Mouse (Mus musculus): Measurements from ENCODE around the gene Mier3. TPM values are rescaled to one million over a fixed set of nuclear protein-coding genes. Genes with fewer than 3 reads are reported as not detected.

Mier3 gene
- polyA plus RNA-seq, 1 experiment from 2014 or later, result 19.0 TPM

- H3K36me3 ChIP-seq, result peaks cover 95% of the 10 kb centered on the region
- no peaks in the 10 kb centered on the region for H3K27me3 ChIP-seq
- H3K9ac ChIP-seq, result no peak overlapping the region
- 96% methylated on average over 18 of the region's 18 CpGs for WGBS
- no peak overlapping the region for H3K4me2 ChIP-seq
- no peaks in the 10 kb centered on the region for H3K9me3 ChIP-seq
- H3K4me3 ChIP-seq, result no peak overlapping the region
- no peak for ATAC-seq (ENCODE audit: low read depth)
- no peaks in the 10 kb centered on the region for H3K4me1 ChIP-seq (replicated peaks)
- no peak overlapping the region for H3K27ac ChIP-seq (replicated peaks)
Measured at GRCm38 (mm10) chr13:111755377-111755776, 74.6 kb downstream of the Mier3 start.

- Histone ChIP-seq H3K9me3 (no peaks in the 10 kb centered on the region), H3K27ac (replicated peaks) (no peak overlapping the region), H3K4me3 (no peak overlapping the region), H3K36me3 (peaks cover 95% of the 10 kb centered on the region), H3K27me3 (no peaks in the 10 kb centered on the region), H3K4me2 (no peak overlapping the region), H3K4me1 (replicated peaks) (no peaks in the 10 kb centered on the region), H3K9ac (no peak overlapping the region)
- WGBS, result 93% methylated on average over 15 of the region's 15 CpGs
- ATAC-seq (ENCODE audit: low read depth), result no peak
Measured at GRCm38 (mm10) chr13:111755937-111756336, 75.2 kb downstream of the Mier3 start.

- no peaks in the 10 kb centered on the region for H3K4me1 ChIP-seq (replicated peaks)
- no peaks in the 10 kb centered on the region for H3K9me3 ChIP-seq
- H3K4me2 ChIP-seq, result no peak overlapping the region
- WGBS, result 94% methylated on average over 6 of the region's 6 CpGs
- H3K27me3 ChIP-seq, result no peaks in the 10 kb centered on the region
- no peak for ATAC-seq (ENCODE audit: low read depth)
- no peak overlapping the region for H3K27ac ChIP-seq (replicated peaks)
- no peak overlapping the region for H3K9ac ChIP-seq
- H3K4me3 ChIP-seq, result no peak overlapping the region
- peaks cover 95% of the 10 kb centered on the region for H3K36me3 ChIP-seq
Measured at GRCm38 (mm10) chr13:111756986-111757385, 76.2 kb downstream of the Mier3 start.

GRCm38 (mm10) chr13:111762526-111762925 is 81.7 kb downstream of the Mier3 start:
- Histone ChIP-seq H3K4me3 (no peak overlapping the region), H3K4me1 (replicated peaks) (no peaks in the 10 kb centered on the region), H3K4me2 (no peak overlapping the region), H3K27ac (replicated peaks) (no peak overlapping the region), H3K27me3 (no peaks in the 10 kb centered on the region), H3K9me3 (no peaks in the 10 kb centered on the region), H3K9ac (no peak overlapping the region), H3K36me3 (peaks cover 88% of the 10 kb centered on the region)
- WGBS, result 92% methylated on average over 12 of the region's 12 CpGs
- no peak for ATAC-seq (ENCODE audit: low read depth)

Other genes with a start within 250 kb of the Mier3 start
- 97.9 and 109 TPM in 2 replicates for gene Gpbp1, start 190.9 kb upstream of the Mier3 start, polyA plus RNA-seq (2015; fragmentation: Nextera tagmentation; extraction: Ambion mirVana)
- gene Gm49496, start 131.0 kb upstream of the Mier3 start, polyA plus RNA-seq (2015; fragmentation: Nextera tagmentation; extraction: Ambion mirVana), result not detected in 2 replicates
- gene Gm10198, start 88.2 kb upstream of the Mier3 start, polyA plus RNA-seq (2015; fragmentation: Nextera tagmentation; extraction: Ambion mirVana), result not detected in 2 replicates
- gene Map3k1, start 128.0 kb downstream of the Mier3 start, polyA plus RNA-seq (2015; fragmentation: Nextera tagmentation; extraction: Ambion mirVana), result 12.2 and 14.3 TPM in 2 replicates

All from neural tube, embryonic 13.5 days (tissue).